Mouse (Mus musculus) E14TG2a.4 (cell line): ENCODE data around the gene Tmem182.

Experiments
- CTCF ChIP-seq: conservative IDR thresholded peaks from 2 replicates; pipeline ENCODE4 v1.5.1; 2014; ENCODE audit warnings: low read length
- POU5F1 ChIP-seq: IDR thresholded peaks from 2 replicates; pipeline ENCODE4 v1.6.1; 2014; ENCODE audit warnings: low read length, borderline replicate concordance

GRCm38 (mm10) chr1:40764042-40764441 lies 41.4 kb upstream of the Tmem182 start:
- TF ChIP-seq CTCF (peak; percentile 31), POU5F1 (no peak)
